Mouse (Mus musculus): ENCODE measurements around the gene Myo9a. TPM values are rescaled to one million over a fixed set of nuclear protein-coding genes. Genes with fewer than 3 reads are reported as not detected.
A peak's percentile ranks its signal among the peaks of the same experiment; 100 is the strongest.

The Myo9a gene
- polyA plus RNA-seq, 1 experiment: 0.37 TPM

DNA sequence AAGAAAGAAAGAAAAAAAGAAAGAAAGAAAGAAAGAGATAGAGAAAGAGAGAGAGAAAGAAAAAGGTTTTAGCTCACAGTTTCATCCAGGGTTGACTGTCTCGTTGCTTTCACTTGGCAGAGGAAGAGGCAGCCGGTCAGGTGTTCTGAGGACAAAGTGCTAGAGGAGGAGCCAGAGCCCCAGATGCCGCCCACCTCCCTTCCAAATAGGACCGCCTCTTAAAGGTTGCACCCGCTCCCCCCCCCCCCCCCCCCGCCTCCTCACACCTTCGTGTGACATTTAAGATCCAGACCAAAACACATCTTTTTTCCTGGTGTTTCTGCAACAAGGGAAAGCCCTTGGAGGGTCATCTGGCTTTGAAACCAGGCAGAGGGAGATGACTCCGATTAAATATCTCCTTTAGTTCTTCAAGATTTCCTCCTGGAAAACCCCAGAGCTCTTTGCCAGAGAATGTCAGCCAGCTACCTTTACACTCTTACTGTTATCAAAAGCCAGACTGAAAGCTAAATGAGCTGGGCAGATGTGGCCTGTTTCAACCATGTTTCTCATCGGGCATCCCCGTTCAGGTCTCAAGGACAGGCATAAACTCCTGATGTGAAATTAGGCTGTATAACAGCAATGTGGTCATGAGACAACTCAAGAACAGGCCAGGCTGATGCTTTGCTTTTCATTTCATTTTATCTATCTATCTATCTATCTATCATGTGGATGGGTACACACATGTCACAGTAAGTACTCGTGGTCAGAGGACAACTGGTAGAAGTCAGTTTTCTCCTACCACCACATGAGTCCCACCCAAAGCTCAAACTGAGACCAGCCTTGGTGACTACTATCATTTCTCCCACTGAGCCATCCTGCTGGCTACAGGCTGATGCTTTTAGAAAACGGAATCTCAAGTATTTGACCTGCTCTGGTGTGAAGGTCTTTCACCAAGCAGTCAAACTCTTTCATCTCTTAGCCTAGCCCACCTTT lies 190.5 kb downstream of the Myo9a start:
- TF ChIP-seq CTCF (IDR thresholded peaks at IDR 0.05; ENCODE audit: extremely low read depth, insufficient read length, insufficient replicate concordance, low read depth, low read length) (no peak), POLR2A (IDR thresholded peaks at IDR 0.05; ENCODE audit: low read depth, low read length) (no peak)
- Histone ChIP-seq H3K36me3 (ENCODE audit: control insufficient read depth, insufficient read depth, low read length) (no peaks in the 10 kb centered on the region), H3K4me1 (ENCODE audit: control insufficient read depth, insufficient read depth, insufficient read length, low read length) (peaks cover 13% of the 10 kb centered on the region; the same call in 1 of the 2 replicates), H3K27ac (ENCODE audit: insufficient read depth, low read depth, low read length) (peak overlapping the region; percentile 89), H3K27me3 (ENCODE audit: control insufficient read depth, insufficient read depth, low read length) (no peaks in the 10 kb centered on the region), H3K4me3 (ENCODE audit: low read depth, low read length) (no peak overlapping the region; the same call in 1 of the 2 replicates)
- 15% methylated on average over 12 of the region's 12 CpGs for WGBS

DNA sequence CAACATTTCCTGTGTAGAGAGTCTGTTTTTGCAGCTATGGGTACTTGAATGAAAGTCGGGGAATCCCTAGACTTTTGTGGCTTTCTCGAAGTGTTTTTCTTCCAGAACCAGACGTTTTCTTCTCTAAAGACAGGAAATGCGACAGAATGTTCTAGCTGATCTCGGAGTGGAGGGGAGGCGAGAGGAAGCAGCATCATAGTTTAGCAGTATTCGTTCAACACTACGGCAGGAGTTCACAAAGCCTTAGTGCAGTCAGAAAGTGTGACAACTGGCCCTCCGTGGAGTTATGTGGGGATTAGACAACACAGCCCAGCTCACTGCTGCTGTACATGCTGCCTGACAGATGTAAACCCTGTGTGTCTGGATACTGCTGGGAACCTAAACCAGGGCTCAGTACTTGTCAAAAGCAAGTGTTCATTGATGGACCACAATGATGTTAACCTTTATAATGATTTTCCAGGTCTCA lies 191.2 kb downstream of the Myo9a start:
- TF ChIP-seq CTCF (IDR thresholded peaks at IDR 0.05; ENCODE audit: extremely low read depth, insufficient read length, insufficient replicate concordance, low read depth, low read length) (no peak), POLR2A (IDR thresholded peaks at IDR 0.05; ENCODE audit: low read depth, low read length) (no peak)
- no peaks in the 10 kb centered on the region for H3K36me3 ChIP-seq (ENCODE audit: control insufficient read depth, insufficient read depth, low read length)
- no peak overlapping the region for H3K4me3 ChIP-seq (ENCODE audit: low read depth, low read length)
- H3K27me3 ChIP-seq (ENCODE audit: control insufficient read depth, insufficient read depth, low read length): no peaks in the 10 kb centered on the region
- peaks cover 13% of the 10 kb centered on the region; the same call in 1 of the 2 replicates for H3K4me1 ChIP-seq (ENCODE audit: control insufficient read depth, insufficient read depth, insufficient read length, low read length)
- peak overlapping the region; percentile 35; the same call in 1 of the 2 replicates for H3K27ac ChIP-seq (ENCODE audit: insufficient read depth, low read depth, low read length)
- 9% methylated on average over 9 of the region's 9 CpGs for WGBS

DNA sequence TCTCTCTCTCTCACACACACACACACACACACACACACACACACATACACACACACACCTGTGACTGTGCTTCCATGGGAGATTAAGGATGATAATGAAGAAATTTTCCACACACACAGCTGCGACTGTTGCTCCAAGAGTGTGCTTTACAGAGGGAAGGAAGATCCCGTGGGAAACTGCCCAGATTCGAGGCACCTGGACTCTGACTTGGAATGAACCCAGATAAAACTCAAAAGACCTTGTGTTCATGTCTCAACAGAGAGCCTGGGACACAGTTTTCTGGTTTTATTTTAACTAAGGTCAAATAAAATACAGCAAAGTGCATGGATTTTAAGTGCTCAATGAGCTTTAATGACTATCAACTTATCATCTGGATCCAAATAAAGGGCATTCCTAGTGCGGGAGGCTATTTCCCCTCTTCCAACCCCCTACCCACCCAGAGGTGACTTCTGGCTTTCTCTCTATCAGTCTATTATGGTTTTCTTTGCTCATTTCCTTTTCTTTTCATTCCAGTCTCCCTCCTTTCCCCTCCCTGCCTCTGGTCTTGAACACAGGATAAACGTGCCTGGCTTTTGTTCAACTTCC lies 191.9 kb downstream of the Myo9a start:
- H3K27ac ChIP-seq (ENCODE audit: insufficient read depth, low read depth, low read length): no peak overlapping the region
- H3K27me3 ChIP-seq (ENCODE audit: control insufficient read depth, insufficient read depth, low read length): no peaks in the 10 kb centered on the region
- TF ChIP-seq CTCF (IDR thresholded peaks at IDR 0.05; ENCODE audit: extremely low read depth, insufficient read length, insufficient replicate concordance, low read depth, low read length): no peak
- TF ChIP-seq POLR2A (IDR thresholded peaks at IDR 0.05; ENCODE audit: low read depth, low read length): no peak
- no peak overlapping the region for H3K4me3 ChIP-seq (ENCODE audit: low read depth, low read length)
- peaks cover 18% of the 10 kb centered on the region for H3K4me1 ChIP-seq (ENCODE audit: control insufficient read depth, insufficient read depth, insufficient read length, low read length)
- 17% methylated on average over 5 of the region's 5 CpGs for WGBS
- H3K36me3 ChIP-seq (ENCODE audit: control insufficient read depth, insufficient read depth, low read length): no peaks in the 10 kb centered on the region

DNA sequence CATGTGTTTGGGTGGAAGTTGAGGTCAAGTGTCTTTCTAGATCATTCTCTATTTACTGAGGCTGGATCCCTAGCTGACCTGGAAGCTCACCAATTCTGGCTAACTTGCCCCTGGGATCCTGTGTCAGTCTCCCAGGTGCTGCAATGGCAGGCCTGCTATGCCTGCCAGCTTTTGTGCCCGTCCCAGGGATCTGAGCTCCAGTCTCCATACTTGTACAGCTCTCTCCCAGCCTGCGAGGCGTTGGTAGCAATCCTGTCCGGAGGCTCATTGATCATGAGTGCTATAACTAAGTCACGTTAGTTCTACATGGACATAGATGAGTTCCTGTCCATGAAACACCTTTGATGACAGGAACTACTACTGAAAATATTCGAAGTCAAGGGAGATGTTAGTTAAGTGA lies 193.1 kb downstream of the Myo9a start:
- TF ChIP-seq CTCF (IDR thresholded peaks at IDR 0.05; ENCODE audit: extremely low read depth, insufficient read length, insufficient replicate concordance, low read depth, low read length) (no peak), POLR2A (IDR thresholded peaks at IDR 0.05; ENCODE audit: low read depth, low read length) (no peak)
- Histone ChIP-seq H3K4me3 (ENCODE audit: low read depth, low read length) (no peak overlapping the region), H3K4me1 (ENCODE audit: control insufficient read depth, insufficient read depth, insufficient read length, low read length) (peaks cover 26% of the 10 kb centered on the region), H3K27ac (ENCODE audit: insufficient read depth, low read depth, low read length) (no peak overlapping the region), H3K27me3 (ENCODE audit: control insufficient read depth, insufficient read depth, low read length) (no peaks in the 10 kb centered on the region), H3K36me3 (ENCODE audit: control insufficient read depth, insufficient read depth, low read length) (no peaks in the 10 kb centered on the region)
- WGBS: 75% methylated on average over 6 of the region's 6 CpGs

DNA sequence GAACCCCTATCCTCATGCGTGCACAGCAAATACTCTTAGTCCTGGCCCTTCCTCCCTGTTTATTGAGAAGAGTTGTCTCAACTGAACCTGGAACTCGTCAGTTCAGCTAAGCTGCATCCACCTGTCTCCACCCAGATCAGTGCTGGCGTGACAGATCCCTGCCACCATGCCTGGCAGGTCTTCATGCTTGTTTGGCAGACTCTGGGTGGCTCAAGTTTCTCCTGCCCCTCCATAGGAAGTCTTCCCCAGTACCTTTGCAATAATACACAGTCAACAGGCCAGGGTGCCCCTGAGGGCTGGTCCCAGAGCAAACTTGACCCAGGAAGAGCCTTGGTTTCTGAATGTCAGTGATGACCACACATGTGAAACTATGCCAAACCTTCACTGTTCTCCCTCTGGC lies 194.5 kb downstream of the Myo9a start:
- no peaks in the 10 kb centered on the region for H3K27me3 ChIP-seq (ENCODE audit: control insufficient read depth, insufficient read depth, low read length)
- WGBS: 77% methylated on average over 3 of the region's 3 CpGs
- H3K4me1 ChIP-seq (ENCODE audit: control insufficient read depth, insufficient read depth, insufficient read length, low read length): peaks cover 27% of the 10 kb centered on the region
- H3K4me3 ChIP-seq (ENCODE audit: low read depth, low read length): no peak overlapping the region
- no peaks in the 10 kb centered on the region for H3K36me3 ChIP-seq (ENCODE audit: control insufficient read depth, insufficient read depth, low read length)
- TF ChIP-seq POLR2A (IDR thresholded peaks at IDR 0.05; ENCODE audit: low read depth, low read length): no peak
- no peak for TF ChIP-seq CTCF (IDR thresholded peaks at IDR 0.05; ENCODE audit: extremely low read depth, insufficient read length, insufficient replicate concordance, low read depth, low read length)
- H3K27ac ChIP-seq (ENCODE audit: insufficient read depth, low read depth, low read length): no peak overlapping the region

DNA sequence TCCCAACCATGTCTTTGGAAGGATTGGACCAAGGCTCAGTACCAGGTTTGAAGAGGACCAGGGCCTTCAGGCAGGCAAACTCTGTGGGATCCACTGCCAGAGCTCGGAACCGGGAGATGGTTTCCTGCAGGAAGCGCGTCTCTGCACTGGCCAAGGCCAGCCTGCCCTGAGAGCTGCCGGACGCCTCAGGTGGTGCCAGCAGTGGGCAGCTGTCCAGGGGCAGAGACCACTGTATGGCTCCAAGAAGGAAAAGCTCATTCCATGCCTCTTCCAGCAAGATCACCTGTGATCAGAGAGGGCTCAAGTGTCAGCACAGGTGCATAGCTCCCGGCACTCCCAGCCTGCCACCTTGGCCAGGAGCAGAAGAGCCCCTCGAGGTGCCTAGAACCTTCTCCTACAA lies 196.6 kb downstream of the Myo9a start:
- Histone ChIP-seq H3K27ac (ENCODE audit: insufficient read depth, low read depth, low read length) (no peak overlapping the region), H3K36me3 (ENCODE audit: control insufficient read depth, insufficient read depth, low read length) (no peaks in the 10 kb centered on the region), H3K4me3 (ENCODE audit: low read depth, low read length) (no peak overlapping the region), H3K27me3 (ENCODE audit: control insufficient read depth, insufficient read depth, low read length) (no peaks in the 10 kb centered on the region), H3K4me1 (ENCODE audit: control insufficient read depth, insufficient read depth, insufficient read length, low read length) (peaks cover 29% of the 10 kb centered on the region)
- TF ChIP-seq POLR2A (IDR thresholded peaks at IDR 0.05; ENCODE audit: low read depth, low read length) (no peak), CTCF (IDR thresholded peaks at IDR 0.05; ENCODE audit: extremely low read depth, insufficient read length, insufficient replicate concordance, low read depth, low read length) (no peak)
- WGBS: 45% methylated on average over 8 of the region's 8 CpGs

DNA sequence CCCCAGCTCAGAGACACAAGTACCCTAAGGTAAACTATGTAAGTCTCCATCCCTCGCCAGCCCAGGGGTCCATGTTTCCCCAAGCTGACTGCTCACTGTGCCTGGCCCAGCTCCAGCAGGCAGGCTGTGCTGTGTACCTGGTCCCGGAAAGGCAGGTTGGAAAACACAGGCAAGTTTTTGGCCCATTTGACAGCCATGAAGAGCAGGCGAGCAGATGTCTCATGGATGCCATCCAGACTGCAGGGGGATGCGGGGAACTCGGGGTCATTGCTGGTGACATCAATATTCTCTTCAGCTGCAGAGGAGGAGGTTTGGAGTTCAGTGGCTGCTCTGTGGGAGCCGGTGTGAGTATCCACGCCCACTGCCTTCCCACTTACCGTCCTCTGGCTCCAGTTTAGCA lies 197.5 kb downstream of the Myo9a start:
- no peak overlapping the region for H3K4me3 ChIP-seq (ENCODE audit: low read depth, low read length)
- H3K27ac ChIP-seq (ENCODE audit: insufficient read depth, low read depth, low read length): no peak overlapping the region
- H3K4me1 ChIP-seq (ENCODE audit: control insufficient read depth, insufficient read depth, insufficient read length, low read length): peaks cover 35% of the 10 kb centered on the region
- H3K36me3 ChIP-seq (ENCODE audit: control insufficient read depth, insufficient read depth, low read length): no peaks in the 10 kb centered on the region
- H3K27me3 ChIP-seq (ENCODE audit: control insufficient read depth, insufficient read depth, low read length): no peaks in the 10 kb centered on the region
- WGBS: 26% methylated on average over 8 of the region's 8 CpGs
- TF ChIP-seq POLR2A (IDR thresholded peaks at IDR 0.05; ENCODE audit: low read depth, low read length) (no peak), CTCF (IDR thresholded peaks at IDR 0.05; ENCODE audit: extremely low read depth, insufficient read length, insufficient replicate concordance, low read depth, low read length) (no peak)

Measured in small intestine, adult 2 months (tissue).